Mouse (Mus musculus): Measurements from ENCODE around the gene Slc12a1. TPM values are rescaled to one million over a fixed set of nuclear protein-coding genes. Genes with fewer than 3 reads are reported as not detected.

The Slc12a1 gene
- total RNA-seq, 2 experiments from 2014 or later, result 0.07 to 0.16 TPM

DNA sequence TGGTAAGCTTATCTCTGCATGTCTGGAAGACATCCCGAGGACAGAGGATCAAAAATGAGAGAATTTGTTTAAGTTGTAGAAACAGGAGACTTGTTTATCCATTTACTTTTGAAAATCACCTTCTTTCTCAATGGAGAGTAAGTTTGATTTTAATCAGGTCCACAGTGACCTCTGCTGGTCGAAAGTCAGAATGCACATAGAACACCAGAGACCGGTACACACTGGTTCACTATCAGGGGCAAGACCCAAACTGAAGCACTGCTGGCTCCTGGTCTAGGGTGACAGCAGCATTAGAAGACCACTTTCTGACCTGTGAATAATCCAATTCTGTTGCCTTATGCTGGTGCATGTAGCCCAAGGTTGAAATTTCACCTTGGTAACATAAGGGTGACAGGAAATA is 62.3 kb downstream of the Slc12a1 start:
- intact Hi-C loops (cut with DNase I), result no loop called here
- Histone ChIP-seq H3K27ac (no peak overlapping the region), H3K4me3 (no peak overlapping the region)
- peak; percentile 54 to 72 for DNase-seq (ENCODE audit: extremely low spot score in 1 of 2, low spot score in 2 of 2)
- TF ChIP-seq CTCF (IDR thresholded peaks at IDR 0.05), result peak; percentile 81

DNA sequence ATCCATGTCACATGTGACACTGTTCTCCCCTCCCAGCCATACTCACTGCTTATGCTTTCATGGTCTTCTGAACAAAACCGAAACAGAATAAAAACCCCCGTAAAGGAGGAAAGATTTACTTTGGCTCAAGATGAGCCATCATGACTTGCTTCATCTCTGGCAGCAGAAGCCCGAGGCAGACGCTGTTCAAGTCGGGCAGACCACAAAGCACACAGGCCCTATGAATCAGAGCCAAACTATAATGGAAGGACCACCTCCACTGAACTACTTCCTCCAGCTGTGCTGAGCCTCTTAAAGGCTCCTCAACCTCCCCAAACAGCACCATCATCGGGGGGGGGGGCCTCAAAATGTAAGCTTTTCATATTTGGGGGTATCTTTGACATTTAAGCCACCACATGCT is 65.0 kb downstream of the Slc12a1 start:
- no peak for TF ChIP-seq CTCF (IDR thresholded peaks at IDR 0.05)
- Histone ChIP-seq H3K27ac (no peak overlapping the region), H3K4me3 (no peak overlapping the region)
- intact Hi-C loops (cut with DNase I), result loop anchor here (5.0 kb wide), 1 partner anchor 1905 kb away; no protein-coding TSS in a partner anchor
- DNase-seq (ENCODE audit: extremely low spot score in 1 of 2, low spot score in 2 of 2), result no peak

GRCm38 (mm10) chr2:125218566-125218965 is 66.3 kb downstream of the Slc12a1 start:
- no peak for DNase-seq (ENCODE audit: extremely low spot score in 1 of 2, low spot score in 2 of 2)
- Histone ChIP-seq H3K4me3 (no peak overlapping the region), H3K27ac (no peak overlapping the region)
- intact Hi-C loops (cut with DNase I), result loop anchor here (5.0 kb wide), 1 partner anchor 1906 kb away; no protein-coding TSS in a partner anchor
- TF ChIP-seq CTCF (IDR thresholded peaks at IDR 0.05), result no peak

DNA sequence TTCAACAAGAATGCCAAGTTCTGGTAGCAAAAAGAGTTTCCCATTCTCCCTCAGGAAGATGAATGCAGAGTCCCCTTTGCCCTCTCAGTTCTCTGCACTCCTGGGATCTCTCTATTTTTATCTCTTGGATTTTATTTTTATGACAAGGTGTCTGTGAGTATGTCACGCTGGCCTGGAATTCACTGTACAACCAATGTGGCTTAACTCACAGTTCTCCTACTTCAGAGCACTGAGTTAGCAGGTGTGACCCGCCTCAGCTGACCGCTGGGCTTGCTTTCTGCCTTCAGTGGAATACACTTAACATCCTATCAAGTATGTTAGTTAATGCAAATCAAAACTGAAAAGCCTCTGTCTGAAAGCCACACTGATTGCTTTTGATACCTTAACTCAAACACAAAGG is 67.0 kb downstream of the Slc12a1 start:
- no peak overlapping the region for H3K27ac ChIP-seq
- DNase-seq (ENCODE audit: extremely low spot score in 1 of 2, low spot score in 2 of 2), result no peak
- intact Hi-C loops (cut with DNase I), result loop anchor here (5.0 kb wide), 1 partner anchor 1907 kb away; no protein-coding TSS in a partner anchor
- no peak for TF ChIP-seq CTCF (IDR thresholded peaks at IDR 0.05)
- no peak overlapping the region for H3K4me3 ChIP-seq

- Histone ChIP-seq H3K27ac (no peak overlapping the region), H3K4me3 (no peak overlapping the region)
- intact Hi-C loops (cut with DNase I), result no loop called here
- no peak for TF ChIP-seq CTCF (IDR thresholded peaks at IDR 0.05)
- DNase-seq (ENCODE audit: extremely low spot score in 1 of 2, low spot score in 2 of 2), result no peak
Measured at GRCm38 (mm10) chr2:125221673-125222072, 69.4 kb downstream of the Slc12a1 start.

GRCm38 (mm10) chr2:125228472-125229409 is 76.4 kb downstream of the Slc12a1 start:
- no peak overlapping the region for H3K4me3 ChIP-seq
- no peak overlapping the region for H3K27ac ChIP-seq
- no peak for DNase-seq (ENCODE audit: extremely low spot score in 1 of 2, low spot score in 2 of 2)
- intact Hi-C loops (cut with DNase I), result no loop called here
- TF ChIP-seq CTCF (IDR thresholded peaks at IDR 0.05), result no peak

DNA sequence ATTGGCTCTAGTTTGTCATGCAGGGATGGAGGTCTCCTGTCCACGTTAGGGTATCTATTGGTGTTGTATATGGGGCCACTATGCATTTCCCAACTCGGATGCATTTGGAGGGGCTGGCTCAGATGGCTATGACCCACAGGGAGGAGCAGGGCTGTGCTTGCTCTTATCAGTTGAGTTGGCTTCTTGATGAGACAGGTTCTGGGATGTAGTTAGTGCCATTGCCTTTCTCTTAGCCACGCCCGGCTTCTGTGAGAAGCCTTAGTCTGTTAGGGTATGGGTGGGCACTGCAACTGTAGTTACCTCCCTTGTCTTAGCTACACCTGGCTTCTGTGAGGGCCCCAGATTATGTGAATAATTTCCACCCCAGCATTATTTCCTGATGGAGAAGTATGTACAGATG is 79.9 kb downstream of the Slc12a1 start:
- Histone ChIP-seq H3K27ac (no peak overlapping the region), H3K4me3 (no peak overlapping the region)
- intact Hi-C loops (cut with DNase I), result no loop called here
- TF ChIP-seq CTCF (IDR thresholded peaks at IDR 0.05), result no peak
- no peak for DNase-seq (ENCODE audit: extremely low spot score in 1 of 2, low spot score in 2 of 2)

DNA sequence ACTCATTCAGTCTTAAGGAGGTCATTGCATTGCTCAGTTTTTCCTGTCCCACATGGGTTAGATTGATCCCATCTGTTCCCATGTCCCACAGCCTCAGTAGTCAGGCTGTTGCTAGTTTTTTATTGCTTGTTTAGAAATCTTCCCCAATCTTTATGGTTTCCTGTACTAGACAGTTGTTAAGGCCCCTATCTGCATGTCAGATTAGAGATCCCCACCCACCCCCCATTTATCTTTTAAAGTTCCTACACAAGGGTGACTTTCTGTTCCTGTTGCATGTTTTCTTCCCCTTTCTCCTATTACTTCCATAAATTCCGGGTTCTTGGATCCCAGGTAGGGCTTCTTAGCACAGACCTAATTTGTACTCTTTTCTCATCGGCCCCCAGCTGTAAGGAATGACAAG is 81.2 kb downstream of the Slc12a1 start:
- TF ChIP-seq CTCF (IDR thresholded peaks at IDR 0.05), result no peak
- H3K27ac ChIP-seq, result no peak overlapping the region

DNA sequence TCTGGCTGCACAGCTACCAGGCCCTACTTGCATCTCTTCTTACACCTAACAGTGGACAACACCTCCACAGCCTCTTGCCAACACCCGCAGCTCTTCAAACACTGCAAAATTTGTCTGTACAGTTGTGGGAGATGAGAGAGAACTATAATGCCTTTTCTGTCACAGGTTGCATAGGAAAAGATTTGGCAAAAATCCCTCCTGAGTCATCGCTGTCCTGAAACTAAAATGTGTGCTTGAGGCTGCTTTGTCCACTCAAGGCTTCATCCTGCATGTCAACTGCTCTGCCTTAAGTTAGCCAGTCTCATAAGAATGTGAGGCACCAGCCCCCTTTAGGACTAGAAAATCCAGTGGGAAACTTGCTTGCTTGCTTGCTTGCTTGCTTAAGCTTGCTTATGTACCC is 81.7 kb downstream of the Slc12a1 start:
- intact Hi-C loops (cut with DNase I), result no loop called here
- no peak for DNase-seq (ENCODE audit: extremely low spot score in 1 of 2, low spot score in 2 of 2)
- Histone ChIP-seq H3K4me3 (no peak overlapping the region), H3K27ac (no peak overlapping the region)
- TF ChIP-seq CTCF (IDR thresholded peaks at IDR 0.05), result no peak

More for the DNA sequence above, 81.2 kb downstream of the Slc12a1 start:
- no peak overlapping the region for H3K4me3 ChIP-seq
- intact Hi-C loops (cut with DNase I), result no loop called here
- no peak for DNase-seq (ENCODE audit: extremely low spot score in 1 of 2, low spot score in 2 of 2)

DNA sequence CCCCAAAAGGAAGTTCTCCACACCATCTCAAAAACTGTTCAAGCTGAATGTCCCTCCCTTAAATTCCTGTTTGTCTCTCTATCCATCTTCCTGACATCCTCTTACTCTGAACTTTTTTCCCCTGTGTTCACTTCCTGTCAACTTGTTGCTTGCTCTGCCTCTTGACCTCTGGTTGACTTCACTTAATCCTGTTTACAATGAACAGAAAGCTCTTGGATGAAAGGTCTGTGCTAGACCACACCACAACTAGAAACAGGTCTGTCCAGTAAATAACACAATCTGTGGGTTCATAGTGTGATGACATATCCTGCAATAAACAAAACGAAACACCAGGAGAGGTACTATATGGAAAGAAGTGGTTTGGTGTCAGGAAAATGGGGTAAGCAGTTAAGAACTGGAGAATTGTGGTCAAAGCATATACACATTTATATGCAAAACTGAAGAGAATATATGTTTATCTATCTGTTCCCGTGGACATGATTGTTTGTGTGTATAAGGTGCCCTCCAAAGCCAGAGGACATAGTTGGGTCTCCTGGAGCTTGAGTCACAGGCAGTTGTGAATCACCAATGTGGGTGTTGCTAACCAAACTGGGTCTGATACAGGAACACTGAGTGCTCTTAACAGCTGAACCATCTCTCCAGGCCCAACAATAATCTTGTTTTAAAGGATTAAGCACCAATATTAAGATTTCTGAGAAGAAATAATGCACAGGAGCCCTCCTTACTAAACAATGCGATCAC is 93.4 kb downstream of the Slc12a1 start:
- no peak for TF ChIP-seq CTCF (IDR thresholded peaks at IDR 0.05)
- intact Hi-C loops (cut with DNase I), result no loop called here
- DNase-seq (ENCODE audit: extremely low spot score in 1 of 2, low spot score in 2 of 2), result no peak
- H3K27ac ChIP-seq, result no peak overlapping the region
- H3K4me3 ChIP-seq, result no peak overlapping the region

DNA sequence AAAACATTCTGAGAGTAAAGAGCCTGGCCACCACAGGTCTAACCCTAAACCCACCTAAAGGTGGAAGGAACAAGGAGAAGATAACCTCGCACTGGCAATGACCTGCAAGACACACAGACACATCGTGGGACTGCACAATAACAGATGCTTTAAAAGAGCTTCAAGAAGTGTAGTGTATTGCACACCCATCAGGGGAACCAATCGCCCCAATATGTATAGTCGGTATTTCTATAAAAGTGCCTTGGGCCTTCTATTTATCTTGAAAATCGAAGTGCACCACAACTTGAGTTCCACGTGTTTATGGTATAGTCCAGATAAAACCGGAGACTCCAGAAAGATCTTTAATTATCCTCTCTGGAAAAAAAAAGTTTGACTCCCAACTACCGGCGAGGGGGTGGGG is 94.4 kb downstream of the Slc12a1 start:
- TF ChIP-seq CTCF (IDR thresholded peaks at IDR 0.05), result no peak
- no peak for DNase-seq (ENCODE audit: extremely low spot score in 1 of 2, low spot score in 2 of 2)
- H3K27ac ChIP-seq, result 0 out of 2 replicates have a peak overlapping the region, but pooled peaks have one; percentile 24
- intact Hi-C loops (cut with DNase I), result no loop called here
- H3K4me3 ChIP-seq, result peak overlapping the region; percentile 80

All from left cerebral cortex, adult 2 months (tissue).